Mouse (Mus musculus): ENCODE measurements at regions not wholly inside any gene's neighbourhood (a gene's known extent, or its start where the extent isn't known, plus 50 kb on each side); places are given as distances from the start of the nearest gene placed in this dataset.

DNA sequence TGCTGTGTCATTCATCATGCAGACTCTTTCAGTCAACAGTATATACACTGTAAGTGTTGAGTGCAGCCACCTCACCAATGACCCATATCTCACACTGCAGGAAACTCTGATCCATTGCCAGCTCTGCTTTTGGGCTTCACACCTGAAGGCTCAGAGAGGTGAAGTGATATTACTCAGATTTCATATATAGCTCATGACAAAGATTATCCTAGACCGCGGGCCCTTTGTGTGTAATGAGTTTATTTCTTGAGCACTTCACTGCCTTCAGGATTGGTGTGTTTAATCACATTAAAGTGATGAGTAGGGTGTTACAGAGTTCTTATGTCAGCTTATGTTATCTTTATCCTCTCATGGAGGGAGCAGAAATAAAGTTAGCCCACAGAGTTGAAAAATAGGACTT is 369.2 kb downstream of the Slc4a3 start:
- no peak overlapping the region for H3K27ac ChIP-seq (ENCODE audit: insufficient read depth, low read depth, low read length, poor library complexity, severe bottlenecking)
- no peaks in the 10 kb centered on the region for H3K36me3 ChIP-seq (ENCODE audit: control insufficient read depth, insufficient read depth, low read length, poor library complexity, severe bottlenecking)
- H3K9ac ChIP-seq (ENCODE audit: insufficient read depth, low read depth, low read length, poor library complexity, severe bottlenecking): no peak overlapping the region
- H3K4me3 ChIP-seq (ENCODE audit: insufficient read depth in 1 of 2, low read depth in 1 of 2, low read length in 2 of 2, poor library complexity in 1 of 2, severe bottlenecking in 1 of 2): no peak overlapping the region
- H3K4me1 ChIP-seq (ENCODE audit: control insufficient read depth in 2 of 2, insufficient read depth in 2 of 2, low read length in 2 of 2, poor library complexity in 1 of 2): no peaks in the 10 kb centered on the region
- in situ Hi-C loops (cut with MboI; ENCODE audit: low sequenced_read_pairs in 2 of 2, unreplicated experiment in 2 of 2): no loop called here
- no peak for DNase-seq (ENCODE audit: low read depth, low spot score)
- H3K9me3 ChIP-seq (ENCODE audit: control insufficient read depth, insufficient read depth, low read depth, low read length): no peaks in the 10 kb centered on the region
- no peak for TF ChIP-seq MAFK (IDR thresholded peaks at IDR 0.05; ENCODE audit: insufficient read depth, low read depth, low read length)
- TF ChIP-seq CHD2 (IDR thresholded peaks at IDR 0.05; ENCODE audit: low read depth, low read length): no peak
- TF ChIP-seq ZC3H11A (IDR thresholded peaks at IDR 0.05; ENCODE audit: borderline replicate concordance, low read depth, low read length): no peak
- TF ChIP-seq ZNF384 (IDR thresholded peaks at IDR 0.05; ENCODE audit: low read depth, low read length): no peak
- no peak for TF ChIP-seq HCFC1 (IDR thresholded peaks at IDR 0.05; ENCODE audit: borderline replicate concordance, insufficient read depth, low read length)

DNA sequence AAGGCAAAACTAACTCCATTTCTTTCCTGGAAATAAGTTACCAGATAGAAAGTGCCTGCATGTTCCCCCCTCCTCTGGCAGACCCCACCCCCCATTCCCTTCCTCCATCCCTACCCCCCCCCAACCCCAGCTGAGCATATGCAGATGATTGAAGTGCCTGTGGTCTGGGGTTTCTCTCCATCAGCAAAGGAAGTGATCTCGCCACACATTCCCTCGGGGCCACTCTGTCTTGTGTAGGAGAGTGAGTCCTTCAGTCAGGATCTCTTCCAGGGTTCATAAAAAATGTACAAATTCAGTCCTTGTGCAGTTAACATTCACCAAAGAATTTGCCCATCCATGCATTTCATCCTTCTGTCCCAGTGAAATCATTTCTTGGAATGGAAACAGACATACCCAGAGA is 370.1 kb downstream of the Slc4a3 start:
- Histone ChIP-seq H3K36me3 (ENCODE audit: control insufficient read depth, insufficient read depth, low read length, poor library complexity, severe bottlenecking) (no peaks in the 10 kb centered on the region), H3K27ac (ENCODE audit: insufficient read depth, low read depth, low read length, poor library complexity, severe bottlenecking) (no peak overlapping the region), H3K9ac (ENCODE audit: insufficient read depth, low read depth, low read length, poor library complexity, severe bottlenecking) (no peak overlapping the region), H3K4me1 (ENCODE audit: control insufficient read depth in 2 of 2, insufficient read depth in 2 of 2, low read length in 2 of 2, poor library complexity in 1 of 2) (no peaks in the 10 kb centered on the region), H3K9me3 (ENCODE audit: control insufficient read depth, insufficient read depth, low read depth, low read length) (no peaks in the 10 kb centered on the region), H3K4me3 (ENCODE audit: insufficient read depth in 1 of 2, low read depth in 1 of 2, low read length in 2 of 2, poor library complexity in 1 of 2, severe bottlenecking in 1 of 2) (no peak overlapping the region)
- TF ChIP-seq HCFC1 (IDR thresholded peaks at IDR 0.05; ENCODE audit: borderline replicate concordance, insufficient read depth, low read length): no peak
- no peak for TF ChIP-seq ZNF384 (IDR thresholded peaks at IDR 0.05; ENCODE audit: low read depth, low read length)
- TF ChIP-seq MAFK (IDR thresholded peaks at IDR 0.05; ENCODE audit: insufficient read depth, low read depth, low read length): no peak
- no peak for TF ChIP-seq ZC3H11A (IDR thresholded peaks at IDR 0.05; ENCODE audit: borderline replicate concordance, low read depth, low read length)
- TF ChIP-seq CHD2 (IDR thresholded peaks at IDR 0.05; ENCODE audit: low read depth, low read length): no peak
- DNase-seq (ENCODE audit: low read depth, low spot score): no peak
- in situ Hi-C loops (cut with MboI; ENCODE audit: low sequenced_read_pairs in 2 of 2, unreplicated experiment in 2 of 2): no loop called here

DNA sequence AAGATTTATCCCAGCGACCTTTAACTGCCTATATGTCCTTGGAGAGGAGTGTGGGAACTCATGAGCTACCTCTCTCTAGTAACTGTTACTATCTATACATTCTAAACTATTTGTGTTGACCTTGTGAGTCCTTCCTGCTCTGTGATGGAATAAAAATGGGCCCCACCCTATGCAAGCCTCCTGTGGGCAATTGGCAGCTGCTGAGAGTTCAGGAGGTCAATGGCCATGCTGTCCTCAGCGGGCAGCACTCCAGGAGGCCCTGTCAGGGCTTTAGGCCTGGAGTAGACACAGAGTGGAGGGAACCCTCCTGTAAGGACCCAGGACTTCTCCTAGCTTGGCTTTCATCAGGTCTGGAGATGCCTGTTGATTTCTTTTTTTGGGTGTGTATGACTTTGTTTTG is 373.1 kb downstream of the Slc4a3 start:
- Histone ChIP-seq H3K9ac (ENCODE audit: insufficient read depth, low read depth, low read length, poor library complexity, severe bottlenecking) (no peak overlapping the region), H3K4me1 (ENCODE audit: control insufficient read depth in 2 of 2, insufficient read depth in 2 of 2, low read length in 2 of 2, poor library complexity in 1 of 2) (no peaks in the 10 kb centered on the region), H3K4me3 (ENCODE audit: insufficient read depth in 1 of 2, low read depth in 1 of 2, low read length in 2 of 2, poor library complexity in 1 of 2, severe bottlenecking in 1 of 2) (no peak overlapping the region), H3K27ac (ENCODE audit: insufficient read depth, low read depth, low read length, poor library complexity, severe bottlenecking) (no peak overlapping the region), H3K9me3 (ENCODE audit: control insufficient read depth, insufficient read depth, low read depth, low read length) (no peaks in the 10 kb centered on the region), H3K36me3 (ENCODE audit: control insufficient read depth, insufficient read depth, low read length, poor library complexity, severe bottlenecking) (no peaks in the 10 kb centered on the region)
- TF ChIP-seq HCFC1 (IDR thresholded peaks at IDR 0.05; ENCODE audit: borderline replicate concordance, insufficient read depth, low read length): no peak
- TF ChIP-seq ZNF384 (IDR thresholded peaks at IDR 0.05; ENCODE audit: low read depth, low read length): no peak
- no peak for TF ChIP-seq ZC3H11A (IDR thresholded peaks at IDR 0.05; ENCODE audit: borderline replicate concordance, low read depth, low read length)
- no peak for TF ChIP-seq CHD2 (IDR thresholded peaks at IDR 0.05; ENCODE audit: low read depth, low read length)
- TF ChIP-seq MAFK (IDR thresholded peaks at IDR 0.05; ENCODE audit: insufficient read depth, low read depth, low read length): no peak
- in situ Hi-C loops (cut with MboI; ENCODE audit: low sequenced_read_pairs in 2 of 2, unreplicated experiment in 2 of 2): no loop called here
- no peak for DNase-seq (ENCODE audit: low read depth, low spot score)

DNA sequence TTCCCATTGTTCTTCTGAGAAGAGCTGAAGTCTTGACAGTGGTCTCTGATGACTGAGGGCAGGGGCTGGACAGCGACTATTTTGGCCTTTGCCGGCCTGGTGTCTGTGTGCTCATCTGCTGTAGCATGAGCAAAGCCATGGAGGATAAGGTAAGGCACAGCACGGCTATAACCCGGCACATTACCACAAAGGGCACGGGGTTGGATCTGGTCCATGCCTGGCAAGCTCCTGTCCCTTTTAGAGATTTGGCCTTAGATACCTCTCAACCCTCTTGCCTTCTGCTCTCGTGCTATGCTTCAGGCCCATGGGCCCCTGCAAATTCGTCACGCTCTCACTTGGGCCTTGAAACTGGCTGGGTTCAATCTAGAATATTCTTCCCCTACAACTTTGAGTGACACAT is 379.0 kb downstream of the Slc4a3 start:
- Histone ChIP-seq H3K4me3 (ENCODE audit: insufficient read depth in 1 of 2, low read depth in 1 of 2, low read length in 2 of 2, poor library complexity in 1 of 2, severe bottlenecking in 1 of 2) (no peak overlapping the region), H3K9ac (ENCODE audit: insufficient read depth, low read depth, low read length, poor library complexity, severe bottlenecking) (no peak overlapping the region), H3K27ac (ENCODE audit: insufficient read depth, low read depth, low read length, poor library complexity, severe bottlenecking) (no peak overlapping the region), H3K4me1 (ENCODE audit: control insufficient read depth in 2 of 2, insufficient read depth in 2 of 2, low read length in 2 of 2, poor library complexity in 1 of 2) (no peaks in the 10 kb centered on the region), H3K9me3 (ENCODE audit: control insufficient read depth, insufficient read depth, low read depth, low read length) (no peaks in the 10 kb centered on the region), H3K36me3 (ENCODE audit: control insufficient read depth, insufficient read depth, low read length, poor library complexity, severe bottlenecking) (no peaks in the 10 kb centered on the region)
- in situ Hi-C loops (cut with MboI; ENCODE audit: low sequenced_read_pairs in 2 of 2, unreplicated experiment in 2 of 2): no loop called here
- no peak for TF ChIP-seq ZNF384 (IDR thresholded peaks at IDR 0.05; ENCODE audit: low read depth, low read length)
- no peak for DNase-seq (ENCODE audit: low read depth, low spot score)

GRCm38 (mm10) chr1:75925802-75926201 is 379.7 kb downstream of the Slc4a3 start:
- Histone ChIP-seq H3K27ac (ENCODE audit: insufficient read depth, low read depth, low read length, poor library complexity, severe bottlenecking) (no peak overlapping the region), H3K9ac (ENCODE audit: insufficient read depth, low read depth, low read length, poor library complexity, severe bottlenecking) (no peak overlapping the region), H3K4me1 (ENCODE audit: control insufficient read depth in 2 of 2, insufficient read depth in 2 of 2, low read length in 2 of 2, poor library complexity in 1 of 2) (no peaks in the 10 kb centered on the region), H3K4me3 (ENCODE audit: insufficient read depth in 1 of 2, low read depth in 1 of 2, low read length in 2 of 2, poor library complexity in 1 of 2, severe bottlenecking in 1 of 2) (no peak overlapping the region), H3K9me3 (ENCODE audit: control insufficient read depth, insufficient read depth, low read depth, low read length) (no peaks in the 10 kb centered on the region), H3K36me3 (ENCODE audit: control insufficient read depth, insufficient read depth, low read length, poor library complexity, severe bottlenecking) (no peaks in the 10 kb centered on the region)
- in situ Hi-C loops (cut with MboI; ENCODE audit: low sequenced_read_pairs in 2 of 2, unreplicated experiment in 2 of 2): no loop called here
- TF ChIP-seq ZNF384 (IDR thresholded peaks at IDR 0.05; ENCODE audit: low read depth, low read length) (no peak), ZC3H11A (IDR thresholded peaks at IDR 0.05; ENCODE audit: borderline replicate concordance, low read depth, low read length) (peak; percentile 63)
- DNase-seq (ENCODE audit: low read depth, low spot score): peak; percentile 74

All from ES-E14 (cell line).